Mouse (Mus musculus) megakaryocyte, embryonic 14.5 days (primary cell): ENCODE results near the gene Aco1. TPM values are rescaled to one million over a fixed set of nuclear protein-coding genes. Genes with fewer than 3 reads are reported as not detected.
A peak's percentile ranks its signal among the peaks of the same experiment; 100 is the strongest.

ENCODE experiments used
- H3K27me3 ChIP-seq: replicated peaks from 2 replicates; pipeline ENCODE3; 2012; ENCODE audit warnings: inconsistent platforms
- H3K36me3 ChIP-seq: replicated peaks from 2 replicates; pipeline ENCODE3; 2012; ENCODE audit warnings: low read length, inconsistent platforms, mixed read lengths
- H3K4me1 ChIP-seq: 2 replicates; pipeline ENCODE4 v1.6.1; 2012; ENCODE audit warnings: inconsistent platforms
- H3K4me3 ChIP-seq: replicated peaks from 2 replicates; pipeline ENCODE3; 2012; ENCODE audit warnings: moderate library complexity, mild to moderate bottlenecking, inconsistent platforms
- H3K9me3 ChIP-seq: 2 replicates; pipeline ENCODE4 v1.6.1; 2012; ENCODE audit warnings: inconsistent platforms
- FLI1 ChIP-seq: IDR thresholded peaks from 2 replicates; pipeline ENCODE4 v1.6.1; 2012; ENCODE audit warnings: low read length, inconsistent platforms, mixed read lengths
- GATA1 ChIP-seq: IDR thresholded peaks from 3 replicates; pipeline ENCODE4 v1.6.1; 2012; ENCODE audit warnings: mixed read lengths, low read length, inconsistent platforms, borderline replicate concordance
- polyA plus RNA-seq: library from polyadenylated mRNA; stranded (reverse); fragments of >175 nt; gene quantifications from 2 replicates; pipeline ENCODE4 v1.2.3, GENCODE M21; 2012; ENCODE audit warnings: low replicate concordance; ENCODE audit not compliant: insufficient read depth

Gene Aco1
- polyA plus RNA-seq, 1 experiment = 3.3 TPM

- H3K4me1 ChIP-seq = peaks cover 17% of the 10 kb centered on the region
- no peaks in the 10 kb centered on the region for H3K27me3 ChIP-seq
- TF ChIP-seq GATA1 (no peak), FLI1 (no peak)
- peak overlapping the region; percentile 92 for H3K4me3 ChIP-seq
- H3K36me3 ChIP-seq = peaks cover 4% of the 10 kb centered on the region
- H3K9me3 ChIP-seq = no peaks in the 10 kb centered on the region
Observed at GRCm38 (mm10) chr4:40240272-40240744, 97.4 kb downstream of the Aco1 start.

DNA sequence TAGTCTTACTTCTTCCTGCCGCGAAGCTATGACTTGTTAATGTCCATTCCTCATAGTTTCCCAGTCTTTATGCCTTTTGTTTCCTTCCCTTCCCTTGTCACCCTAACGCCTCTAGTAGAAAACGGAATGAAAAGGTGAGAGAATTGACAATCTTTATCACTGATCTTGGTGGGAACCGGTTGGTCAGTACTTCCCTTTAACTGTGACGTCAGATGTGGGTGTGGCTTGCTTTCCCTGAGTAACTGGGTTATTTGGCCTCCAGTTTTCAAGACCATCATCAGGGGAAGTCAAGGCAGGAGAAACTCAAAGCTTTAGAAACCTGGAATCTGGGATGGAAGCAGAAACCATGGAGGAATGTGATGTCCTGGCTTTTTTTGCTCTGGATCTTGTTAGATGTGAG lies 99.0 kb downstream of the Aco1 start:
- Histone ChIP-seq H3K9me3 (no peaks in the 10 kb centered on the region), H3K36me3 (peaks cover 2% of the 10 kb centered on the region), H3K4me1 (peaks cover 14% of the 10 kb centered on the region), H3K4me3 (no peak overlapping the region), H3K27me3 (peaks cover 2% of the 10 kb centered on the region)
- TF ChIP-seq GATA1 = no peak

DNA sequence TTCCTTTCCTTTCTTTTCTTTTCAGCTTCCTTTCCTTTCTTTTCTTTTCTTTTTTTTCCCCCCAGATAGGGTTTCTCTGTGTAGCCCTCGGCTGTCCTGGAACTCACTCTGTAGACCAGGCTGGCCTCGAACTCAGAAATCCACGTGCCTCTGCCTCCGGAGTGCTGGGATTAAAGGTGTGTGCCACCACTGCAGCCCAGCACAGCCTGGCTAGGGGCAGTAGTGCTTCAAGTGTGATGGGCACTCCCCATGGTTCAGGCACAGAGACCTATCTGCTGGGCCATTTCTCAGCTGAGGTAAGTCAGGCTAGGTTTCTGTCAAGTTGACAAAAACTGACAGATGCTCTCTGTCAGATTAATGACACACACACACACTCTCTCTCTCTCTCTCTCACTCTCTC lies 100.1 kb downstream of the Aco1 start:
- peaks cover 14% of the 10 kb centered on the region for H3K4me1 ChIP-seq
- TF ChIP-seq FLI1 = no peak
- TF ChIP-seq GATA1 = no peak

GRCm38 (mm10) chr4:40244035-40244434 lies 101.2 kb downstream of the Aco1 start:
- no peak overlapping the region for H3K4me3 ChIP-seq
- TF ChIP-seq GATA1 = no peak
- TF ChIP-seq FLI1 = no peak
- no peaks in the 10 kb centered on the region for H3K36me3 ChIP-seq
- no peaks in the 10 kb centered on the region for H3K9me3 ChIP-seq
- peaks cover 6% of the 10 kb centered on the region for H3K4me1 ChIP-seq
- peaks cover 5% of the 10 kb centered on the region for H3K27me3 ChIP-seq

More for the DNA sequence above, 100.1 kb downstream of the Aco1 start:
- Histone ChIP-seq H3K36me3 (no peaks in the 10 kb centered on the region), H3K27me3 (peaks cover 5% of the 10 kb centered on the region), H3K9me3 (no peaks in the 10 kb centered on the region), H3K4me3 (no peak overlapping the region)

Other genes starting within 250 kb of the Aco1 start
- 1.7 and 2.8 TPM in 2 replicates for gene Ddx58, start 96.7 kb downstream of the Aco1 start, polyA plus RNA-seq
- gene Smim27, start 126.5 kb downstream of the Aco1 start, polyA plus RNA-seq = 8.2 and 42.4 TPM in 2 replicates
- 2.9 and 3.7 TPM in 2 replicates for gene Topors, start 126.8 kb downstream of the Aco1 start, polyA plus RNA-seq
- 44.4 and 297 TPM in 2 replicates for gene Ndufb6, start 136.3 kb downstream of the Aco1 start, polyA plus RNA-seq